Mouse (Mus musculus) frontal cortex, adult 2 months (tissue): ENCODE measurements around the gene Cfap58. TPM values are rescaled to one million over a fixed set of nuclear protein-coding genes. Genes with fewer than 3 reads are reported as not detected.
A peak's percentile ranks its signal among the peaks of the same experiment; 100 is the strongest.

Experiments used
- DNase-seq, 2 experiments: peaks; one replicate each; pipeline ENCODE4 v3.0.0; 2022; ENCODE audit warnings: low spot score in 1 of 2; ENCODE audit errors: extremely low spot score in 1 of 2
- polyA plus RNA-seq: library from polyadenylated mRNA; depleted of rRNA; stranded (reverse); fragments of >200 nt; gene quantifications from 2 replicates; pipeline ENCODE4 v1.2.3, GENCODE M21; 2012; rRNA removed

Cfap58 gene
- polyA plus RNA-seq, result 0.14 and 0.29 TPM in 2 replicates

DNA sequence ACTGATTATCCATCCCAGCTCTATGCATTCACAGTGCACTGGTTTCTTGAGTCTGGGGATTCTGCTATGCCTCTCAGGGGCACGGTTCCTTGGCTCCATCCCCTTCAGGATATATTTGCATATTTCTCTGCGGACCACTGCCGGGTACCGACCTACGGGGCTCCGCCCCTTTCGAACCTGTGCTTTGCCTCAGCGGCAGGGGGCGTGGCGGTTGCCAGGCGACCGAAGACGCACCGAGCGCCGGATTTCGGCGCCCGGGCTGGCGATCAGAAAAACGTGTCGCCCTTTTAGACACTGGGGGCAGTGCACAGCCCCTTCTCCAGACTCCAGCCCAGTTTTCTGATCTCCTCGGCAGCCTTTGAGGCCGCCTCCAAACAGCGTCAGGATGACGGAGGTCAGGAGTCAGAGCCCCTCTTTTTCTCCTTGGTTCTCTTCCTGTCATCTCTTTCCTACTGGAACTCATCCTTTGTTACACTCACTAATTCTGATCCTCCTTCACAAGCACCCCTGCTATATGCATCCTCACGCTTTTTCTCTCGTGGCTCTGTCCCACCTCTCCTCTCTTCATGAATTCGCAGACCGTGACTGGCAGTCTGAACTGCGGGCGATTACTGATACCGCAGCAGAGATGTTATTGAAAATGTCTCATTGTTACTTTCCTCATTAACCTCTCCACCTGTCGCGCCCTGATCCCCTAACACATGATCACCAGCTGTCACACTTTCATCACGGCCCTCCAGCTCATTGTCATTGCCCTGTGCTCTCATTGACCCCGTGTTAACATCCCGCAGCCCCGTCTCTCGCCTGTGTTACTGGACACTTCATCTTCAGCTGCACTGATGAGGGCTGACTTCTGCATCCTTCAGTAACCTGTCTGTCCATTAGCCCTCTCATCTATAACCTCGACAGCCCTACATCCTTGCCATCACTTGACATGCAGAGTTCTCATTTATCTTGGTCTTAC, at the start of gene Cfap58:
TSS of gene Cfap58 (plus strand) at position 233 of the 964 bp plus-strand sequence.
- peak in 1 of 2 experiments; percentile 28 for DNase-seq

DNA sequence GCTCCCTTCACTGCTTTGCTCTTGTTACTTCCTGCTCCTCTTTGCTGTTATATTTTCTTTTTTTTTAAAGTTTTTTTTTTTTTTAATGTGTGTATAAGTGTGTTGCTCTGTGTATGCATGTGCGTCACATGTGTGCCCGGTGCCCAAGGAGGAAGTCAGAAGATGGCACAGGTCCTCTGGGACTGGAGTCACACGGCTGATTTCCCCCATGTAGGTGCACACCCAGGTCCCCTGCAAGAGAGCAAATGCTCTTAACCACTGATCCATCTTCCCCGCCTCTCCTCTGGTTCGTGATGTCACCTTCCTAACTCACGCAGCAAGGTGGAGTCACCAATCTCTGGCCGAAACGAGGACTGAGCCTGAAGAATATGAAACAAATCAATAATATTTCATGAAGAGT, 49.4 kb upstream of the Cfap58 start:
- no peak for DNase-seq

DNA sequence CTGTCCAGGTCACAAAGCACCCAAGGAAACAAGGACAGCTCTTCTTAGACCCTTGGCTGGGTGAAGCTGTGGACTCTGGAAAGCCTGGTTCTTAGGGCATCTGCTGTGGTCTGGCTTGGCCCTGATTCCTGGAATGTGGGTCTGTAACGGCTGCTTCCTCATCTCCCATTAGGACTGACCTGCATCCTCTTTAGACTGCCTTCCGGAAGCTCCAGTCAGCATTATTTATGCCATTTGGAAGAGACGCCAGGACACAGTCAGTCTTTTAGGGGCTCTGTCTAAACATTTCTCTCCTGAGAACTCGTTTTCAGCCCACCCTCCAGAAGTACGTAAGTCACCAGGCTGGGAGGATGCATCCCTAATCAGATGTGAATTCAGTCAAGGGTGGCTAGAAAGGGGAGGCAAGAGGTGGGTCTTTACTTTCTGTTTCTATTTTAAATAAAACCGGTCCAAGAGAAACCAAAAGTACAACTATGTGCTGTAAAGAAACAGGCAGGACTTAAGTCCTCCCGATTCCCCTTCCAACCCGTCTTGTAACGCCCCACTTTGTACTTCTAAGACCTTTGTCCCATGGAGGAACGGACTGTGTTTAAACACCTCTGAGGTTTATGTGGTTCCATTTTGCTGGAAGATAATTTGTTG, 46.9 kb upstream of the Cfap58 start:
- DNase-seq, result no peak

DNA sequence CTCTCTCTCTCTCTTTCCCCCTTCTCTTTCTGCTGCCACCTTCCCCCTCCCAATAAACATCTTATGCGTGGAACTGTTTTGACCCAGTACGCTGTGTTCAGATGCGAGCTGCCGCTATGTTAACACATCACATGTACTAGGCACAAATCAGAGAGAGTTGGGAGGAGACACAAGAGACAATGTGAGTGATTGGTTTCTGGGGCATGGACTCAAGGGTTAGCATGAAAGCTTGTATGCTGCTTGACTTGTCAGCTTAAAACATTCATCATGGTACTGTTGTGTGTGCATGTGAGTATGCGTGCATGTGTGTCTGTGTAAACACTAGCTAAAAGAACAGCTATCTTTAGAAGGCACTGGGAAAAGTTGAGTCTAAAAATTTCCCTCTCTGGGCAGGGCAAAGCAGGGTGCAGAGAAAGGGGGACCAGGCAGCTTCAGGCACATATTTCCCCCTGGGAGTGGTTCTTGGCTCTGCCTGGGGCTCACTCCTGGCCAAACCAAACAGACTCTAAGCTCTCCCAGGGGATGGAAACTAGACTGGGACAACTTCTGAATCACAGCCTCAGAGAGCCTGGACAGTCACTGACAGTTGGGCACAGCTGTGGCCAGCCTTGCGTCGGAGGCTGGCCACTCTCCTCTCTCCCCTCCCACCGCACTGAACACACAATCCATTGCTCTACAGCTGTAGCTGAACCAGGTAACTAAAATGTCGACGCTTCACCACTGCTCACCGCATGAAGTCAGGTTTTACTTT, 45.7 kb upstream of the Cfap58 start:
- DNase-seq, result no peak

DNA sequence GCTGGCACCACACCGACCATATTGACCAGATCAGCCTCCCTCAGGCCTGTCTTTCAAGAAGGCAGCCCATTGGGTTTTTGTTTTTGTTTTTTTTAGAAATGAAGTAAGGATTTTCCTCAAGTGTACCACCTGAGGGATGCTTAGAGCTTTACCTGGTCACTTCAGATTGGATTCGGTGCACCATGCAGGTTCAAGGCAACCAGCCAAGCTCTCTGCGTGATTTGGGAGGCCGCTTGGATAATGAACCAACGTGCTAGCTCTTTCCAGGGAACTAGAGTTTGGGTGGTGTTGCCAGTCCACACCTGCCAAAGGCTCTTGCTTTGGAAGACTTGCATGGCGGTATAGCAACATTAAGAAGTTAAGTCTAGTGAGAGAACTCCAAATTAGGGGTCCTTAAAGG, 44.4 kb upstream of the Cfap58 start:
- no peak for DNase-seq

DNA sequence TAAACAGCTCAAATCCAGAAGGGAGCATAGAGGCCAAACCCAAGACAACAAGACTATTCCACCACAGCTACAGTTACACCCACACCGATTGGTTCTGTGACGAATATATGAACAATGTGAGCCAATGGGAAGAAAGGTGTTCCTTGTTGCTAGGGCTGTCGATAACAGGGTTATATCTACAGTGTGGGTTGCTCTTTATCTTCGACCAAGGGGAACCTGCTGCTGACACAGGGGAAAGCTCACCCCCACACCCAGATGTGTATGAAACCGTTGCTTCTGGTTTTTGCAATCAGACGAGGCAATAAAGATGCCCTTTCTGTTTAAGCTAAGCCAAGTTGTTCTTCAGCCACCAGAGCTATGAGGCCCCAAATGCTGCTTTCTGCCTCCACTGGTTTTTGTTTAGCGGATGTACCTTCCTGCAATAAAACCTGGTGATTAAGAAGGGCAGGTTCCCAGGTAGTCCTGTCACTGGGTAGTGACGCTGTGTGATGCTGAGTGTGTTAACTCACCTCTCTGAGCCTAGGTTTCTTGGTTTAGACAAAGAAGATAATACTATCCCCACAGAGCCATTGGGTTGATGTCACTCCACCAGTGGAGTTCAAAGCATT, 38.9 kb upstream of the Cfap58 start:
- DNase-seq, result no peak

DNA sequence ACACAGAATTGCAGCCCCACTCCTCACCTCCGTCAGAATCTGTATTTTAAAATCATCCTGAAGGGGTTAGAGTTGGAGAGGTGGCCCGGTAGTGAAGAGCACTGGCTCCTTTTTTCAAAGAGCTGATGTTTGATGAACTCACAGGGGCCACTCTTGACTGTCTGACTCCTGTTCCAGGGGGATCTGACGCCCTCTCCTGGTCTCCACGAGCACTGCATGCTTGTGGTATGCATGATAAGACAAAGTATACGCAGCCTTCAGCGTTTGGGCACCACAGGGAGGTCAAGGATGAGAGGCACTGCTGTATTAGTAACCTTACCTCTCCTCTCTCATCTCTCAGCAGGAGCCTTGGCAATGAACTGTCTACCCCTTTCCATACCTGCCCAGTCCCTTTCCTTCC, 37.5 kb upstream of the Cfap58 start:
- no peak for DNase-seq

DNA sequence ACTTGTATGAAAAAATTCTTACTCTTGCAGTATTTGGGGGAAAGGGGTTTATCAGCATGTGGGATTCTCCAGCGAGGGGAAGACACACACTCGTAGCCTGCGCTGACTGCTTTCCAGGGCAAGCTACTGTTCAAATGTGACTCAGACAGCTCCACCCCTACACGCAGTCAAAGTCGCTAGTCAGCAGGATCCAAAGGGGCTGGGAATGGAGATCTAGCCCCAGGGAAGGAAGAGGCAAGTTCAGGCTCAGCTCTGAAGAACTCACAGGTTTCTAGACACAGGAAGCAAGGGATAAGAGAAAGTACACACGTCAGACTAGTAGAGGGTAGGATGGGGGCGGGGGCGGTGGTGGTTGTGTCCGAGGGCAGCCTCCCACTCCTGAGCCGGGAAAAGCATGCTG, 36.9 kb upstream of the Cfap58 start:
- no peak for DNase-seq

DNA sequence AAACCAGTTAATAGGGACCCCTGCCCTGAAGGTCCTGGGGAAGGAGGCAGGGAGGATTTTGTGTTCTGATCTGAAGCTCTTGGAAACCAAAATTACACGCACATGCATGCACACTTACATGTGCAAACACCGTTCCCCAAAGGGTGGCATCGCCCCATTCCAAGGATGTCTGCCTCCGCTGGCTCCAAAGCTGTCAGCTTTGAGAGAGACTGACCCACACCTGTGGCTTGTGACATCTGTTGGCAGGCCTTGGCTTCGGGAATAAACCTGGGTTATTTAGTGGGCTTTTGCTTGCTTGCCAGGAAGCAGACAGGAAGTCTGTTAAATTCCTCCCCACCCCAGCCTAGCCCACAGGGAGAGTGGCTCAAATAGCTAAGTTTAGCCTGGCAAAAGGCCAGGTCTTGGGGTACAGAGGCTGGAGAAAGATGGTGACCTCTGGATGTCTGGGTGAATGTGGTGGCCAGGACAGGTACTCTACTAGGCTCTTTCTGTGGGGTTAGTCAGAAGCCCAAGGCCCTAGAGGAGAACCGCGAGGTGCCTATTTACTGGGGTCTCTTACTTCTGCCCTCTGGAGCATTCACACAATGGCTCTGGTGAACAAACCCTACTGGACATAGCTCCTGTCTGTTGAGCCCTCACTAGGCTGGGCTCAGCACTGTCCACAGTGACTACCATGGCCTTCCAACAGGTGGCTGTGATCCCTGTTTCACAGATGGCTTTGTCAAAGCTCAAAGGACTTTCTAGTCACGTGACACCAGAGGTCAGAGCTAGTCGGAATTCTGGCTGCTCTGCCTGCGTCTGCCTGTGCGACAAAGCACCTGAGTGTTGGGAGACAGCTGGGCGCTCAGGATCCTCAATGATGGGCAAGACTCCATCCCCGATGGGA, 34.9 kb upstream of the Cfap58 start:
- DNase-seq, result no peak

DNA sequence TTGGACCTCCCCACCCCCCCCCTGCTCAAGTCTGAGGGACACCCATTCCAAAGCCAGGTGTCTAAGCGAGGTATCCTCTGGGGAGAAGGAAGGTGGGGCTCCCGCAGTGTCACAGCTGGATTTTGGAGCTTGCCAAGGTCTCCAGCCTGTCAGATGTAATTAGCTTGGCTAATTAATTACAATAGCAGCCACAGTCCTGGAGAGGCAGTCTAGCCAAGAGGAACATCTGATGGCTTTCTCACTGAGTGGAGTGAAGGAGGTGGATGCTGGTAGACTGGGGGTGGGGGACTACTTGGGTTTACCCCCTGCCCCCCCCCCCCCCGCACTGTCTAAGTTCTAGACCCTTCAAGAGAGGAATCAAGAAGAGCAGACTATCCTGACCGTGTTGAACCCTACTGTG, 33.8 kb upstream of the Cfap58 start:
- DNase-seq, result no peak

DNA sequence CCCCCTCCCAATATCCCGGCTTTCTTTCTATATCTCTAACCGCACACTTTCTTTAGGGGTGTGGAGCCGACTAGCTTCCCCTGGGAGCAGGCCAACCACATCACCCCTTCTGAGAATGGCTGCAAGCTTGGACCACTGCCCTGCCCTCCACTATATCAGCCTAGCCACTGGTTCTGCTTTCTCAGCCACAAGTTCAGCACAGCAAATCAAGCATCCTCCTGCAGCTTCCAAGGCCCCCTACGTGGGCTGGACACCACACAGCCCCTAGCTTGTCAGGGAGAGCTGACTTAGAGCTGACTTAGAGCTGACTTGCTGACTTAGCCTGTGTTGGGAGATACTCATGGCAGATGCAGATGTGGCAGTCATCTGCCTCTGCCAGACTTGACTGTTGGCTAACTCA, 32.4 kb upstream of the Cfap58 start:
- DNase-seq, result no peak

DNA sequence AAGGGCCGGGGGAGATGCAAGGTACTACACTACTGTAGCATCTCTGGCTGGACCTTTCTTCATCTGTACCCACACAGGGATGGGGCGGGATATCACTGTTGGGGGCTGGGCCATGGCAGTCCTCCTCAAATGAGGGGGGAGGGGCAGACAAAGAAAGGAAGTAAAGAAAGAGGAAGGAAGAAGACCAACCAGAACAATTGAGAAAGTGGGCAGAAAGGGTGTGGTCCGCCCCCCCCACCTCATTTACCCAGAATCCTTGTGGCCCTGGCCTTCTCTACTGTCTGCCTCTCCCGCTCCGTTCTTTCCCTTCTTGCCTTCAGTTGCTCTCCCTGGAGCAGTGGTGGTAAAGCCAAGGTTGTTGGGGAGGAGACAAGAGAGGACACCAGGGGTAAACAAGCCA, 31.9 kb upstream of the Cfap58 start:
- DNase-seq, result no peak

DNA sequence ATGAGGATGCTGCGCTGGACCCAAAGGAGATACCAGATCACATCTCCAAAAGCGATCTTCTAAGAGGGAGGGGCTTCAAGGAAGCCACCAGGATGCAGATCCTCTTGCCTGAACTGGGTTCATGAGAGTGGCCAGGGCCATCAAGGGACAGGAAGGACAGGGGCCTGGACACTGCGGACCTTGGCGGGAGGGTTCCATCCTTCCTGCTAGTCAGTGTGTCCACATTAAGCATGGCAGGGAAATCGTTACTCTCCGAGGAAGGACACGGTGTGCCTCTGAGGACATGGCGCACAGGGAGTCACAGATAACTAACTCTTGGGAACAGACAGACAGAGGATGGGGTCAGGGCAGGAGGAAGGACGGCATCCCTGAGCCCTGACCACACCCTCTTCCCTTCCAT, 29.9 kb upstream of the Cfap58 start:
- no peak for DNase-seq

DNA sequence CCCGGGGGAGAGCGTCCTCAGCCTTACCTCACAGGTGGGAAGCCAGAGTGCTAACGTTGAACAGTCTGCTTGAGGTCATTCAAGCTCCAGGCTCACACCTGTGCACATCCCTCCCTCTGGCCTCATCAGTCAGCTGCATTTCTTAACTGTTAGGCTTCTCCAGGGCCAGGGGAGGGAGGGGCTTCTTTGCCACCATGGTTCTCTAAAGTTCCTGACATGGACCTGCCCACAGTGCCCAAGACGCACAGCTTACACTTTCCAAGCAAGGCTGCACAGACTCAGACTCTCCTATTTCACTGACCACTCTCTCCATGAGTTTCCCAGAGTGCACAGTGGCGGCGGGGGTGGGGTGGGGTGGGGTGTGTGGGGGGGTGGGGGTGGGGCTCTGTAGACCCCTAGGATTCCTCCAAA, 28.5 kb upstream of the Cfap58 start:
- DNase-seq, result no peak

DNA sequence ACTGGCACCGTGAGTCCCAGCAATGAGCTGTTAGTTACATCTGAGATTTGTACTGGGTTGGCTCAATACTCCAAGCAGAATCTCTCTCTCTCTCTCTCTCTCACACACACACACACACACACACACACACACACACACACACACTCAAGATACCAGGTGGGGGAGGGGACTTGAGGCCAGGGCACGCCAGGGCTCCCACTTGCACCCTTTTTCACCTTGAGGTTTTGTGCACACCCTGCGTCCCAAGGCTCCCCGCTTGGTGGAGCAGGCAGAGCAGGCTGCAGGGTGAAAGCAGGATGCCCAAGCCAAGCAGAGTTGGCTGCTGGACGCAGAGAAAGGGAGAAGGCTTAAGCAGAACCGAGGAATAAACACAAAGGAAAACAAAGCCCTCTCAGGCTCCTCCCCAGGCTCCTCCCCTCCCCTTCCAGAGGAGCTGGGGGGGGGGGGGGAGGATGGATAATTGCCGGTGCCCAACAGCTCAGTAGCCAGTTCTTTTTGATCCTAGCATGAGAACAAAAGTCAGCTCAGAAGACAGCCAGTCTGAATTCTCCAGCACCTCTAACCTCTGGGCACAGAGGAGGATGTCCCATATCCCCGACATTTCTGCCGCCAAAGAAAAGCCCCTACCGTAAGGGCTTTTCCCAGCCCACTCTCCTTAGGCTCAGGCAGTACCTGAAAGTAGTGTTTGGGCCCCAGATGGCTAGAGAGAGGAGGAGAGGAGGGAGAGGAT, 27.9 kb upstream of the Cfap58 start:
- DNase-seq, result no peak

DNA sequence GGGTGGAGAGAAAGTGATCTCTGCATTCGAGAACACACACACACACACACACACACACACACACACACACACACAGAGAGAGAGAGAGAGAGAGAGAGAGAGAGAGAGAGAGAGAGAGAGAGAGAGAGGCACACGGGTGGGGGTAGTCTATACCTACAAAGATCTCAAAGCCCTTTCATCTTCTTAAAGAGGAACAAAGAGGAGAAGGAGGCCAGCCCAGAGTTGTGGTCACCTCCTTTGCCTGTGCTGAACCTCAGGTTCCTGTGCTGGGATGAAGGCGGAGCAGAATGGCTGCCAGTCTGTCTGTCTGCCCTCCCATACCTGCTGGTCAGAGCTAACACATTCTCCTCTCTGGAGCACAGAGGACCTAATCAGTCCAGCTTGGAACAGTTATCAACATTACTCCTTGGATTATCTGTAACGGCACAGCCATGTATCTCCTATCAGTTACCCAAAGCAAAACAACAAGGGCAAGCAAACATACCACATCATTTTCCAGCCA, 27.3 kb upstream of the Cfap58 start:
- DNase-seq, result no peak

DNA sequence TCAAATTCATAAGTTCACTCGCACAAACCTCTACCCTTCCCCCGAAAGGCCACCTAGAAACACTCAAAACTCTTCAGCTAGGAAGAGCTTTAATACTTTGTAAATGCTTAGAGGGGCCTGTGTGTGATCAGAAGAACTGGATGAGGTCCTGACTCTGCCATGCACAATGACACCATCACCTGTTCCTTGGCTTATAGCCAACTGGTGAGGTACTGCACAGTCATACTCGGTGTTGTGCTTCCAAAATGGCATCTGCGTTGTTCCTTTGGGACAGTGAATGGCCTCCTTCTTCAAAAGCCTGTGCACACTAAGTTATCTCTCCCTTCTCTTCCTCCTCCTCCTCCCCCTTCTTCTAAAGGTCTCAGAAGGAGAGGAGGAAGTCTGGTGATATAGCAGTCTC, 26.7 kb upstream of the Cfap58 start:
- no peak for DNase-seq

DNA sequence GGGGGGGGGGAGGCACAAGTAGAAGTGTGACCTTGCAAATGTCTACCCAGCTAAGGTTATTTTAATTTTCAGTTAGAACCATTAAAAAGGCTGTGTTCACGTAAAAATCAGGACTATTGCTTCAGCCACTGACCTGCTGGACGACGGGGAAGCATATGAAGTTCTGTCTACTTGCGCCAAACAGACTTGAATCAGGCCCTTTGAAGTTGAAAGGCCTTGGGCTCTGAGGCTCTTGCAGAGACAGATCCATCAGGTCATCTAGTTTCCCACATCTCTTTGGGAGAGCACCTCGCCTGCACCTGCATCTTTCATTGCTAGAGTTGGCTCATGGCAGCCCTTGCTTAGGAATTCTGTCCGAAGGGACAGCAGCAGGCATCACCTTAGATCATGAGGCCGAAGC, 24.1 kb upstream of the Cfap58 start:
- DNase-seq, result no peak

DNA sequence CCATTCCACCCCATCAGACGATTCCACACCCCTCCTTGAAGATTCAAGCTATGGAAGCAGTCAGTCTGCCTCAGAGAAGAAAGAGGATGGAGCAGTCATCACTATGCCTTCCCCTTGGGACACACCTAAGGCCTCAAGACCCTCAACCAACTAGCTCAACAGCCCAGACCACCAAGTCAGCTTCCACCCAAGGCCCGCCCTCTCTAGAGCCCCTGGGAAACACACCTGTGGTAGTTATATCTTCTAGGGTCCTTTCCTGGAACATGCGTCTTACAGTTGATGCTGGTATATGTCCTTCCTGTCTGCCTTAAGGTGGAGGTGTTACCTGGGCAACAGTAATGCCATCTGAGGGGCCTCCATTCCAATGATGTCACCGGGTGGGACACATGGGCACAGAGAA, 23.3 kb upstream of the Cfap58 start:
- DNase-seq, result no peak
